Mouse (Mus musculus) liver, adult (tissue): ENCODE data around the gene Gm10134.

Experiments
- GATA4 ChIP-seq: IDR thresholded peaks from 2 replicates; pipeline ENCODE4 v1.6.1; 2014; ENCODE audit warnings: mild to moderate bottlenecking, low read length; ENCODE audit not compliant: insufficient replicate concordance

Gm10134 gene

DNA sequence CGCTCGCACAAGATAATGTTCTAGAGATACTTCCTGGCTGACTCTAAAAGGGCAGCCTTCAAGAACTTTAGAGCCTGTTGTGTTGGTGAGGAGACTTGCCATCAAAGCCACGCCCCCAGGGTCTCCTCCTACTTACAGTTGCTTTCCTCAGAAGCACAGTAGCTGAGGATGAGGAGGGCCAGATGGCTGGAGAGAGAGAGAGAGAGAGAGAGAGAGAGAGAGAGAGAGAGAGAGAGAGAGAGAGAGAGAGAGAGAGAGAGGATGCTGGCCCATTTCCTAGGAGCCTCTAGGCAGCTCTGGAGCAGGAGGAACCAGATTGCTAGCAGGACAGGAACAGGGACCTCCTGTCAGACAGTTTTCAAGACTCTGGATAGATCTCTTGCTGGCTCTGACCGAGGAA is 30.3 kb downstream of the Gm10134 start:
- TF ChIP-seq GATA4, result no peak

DNA sequence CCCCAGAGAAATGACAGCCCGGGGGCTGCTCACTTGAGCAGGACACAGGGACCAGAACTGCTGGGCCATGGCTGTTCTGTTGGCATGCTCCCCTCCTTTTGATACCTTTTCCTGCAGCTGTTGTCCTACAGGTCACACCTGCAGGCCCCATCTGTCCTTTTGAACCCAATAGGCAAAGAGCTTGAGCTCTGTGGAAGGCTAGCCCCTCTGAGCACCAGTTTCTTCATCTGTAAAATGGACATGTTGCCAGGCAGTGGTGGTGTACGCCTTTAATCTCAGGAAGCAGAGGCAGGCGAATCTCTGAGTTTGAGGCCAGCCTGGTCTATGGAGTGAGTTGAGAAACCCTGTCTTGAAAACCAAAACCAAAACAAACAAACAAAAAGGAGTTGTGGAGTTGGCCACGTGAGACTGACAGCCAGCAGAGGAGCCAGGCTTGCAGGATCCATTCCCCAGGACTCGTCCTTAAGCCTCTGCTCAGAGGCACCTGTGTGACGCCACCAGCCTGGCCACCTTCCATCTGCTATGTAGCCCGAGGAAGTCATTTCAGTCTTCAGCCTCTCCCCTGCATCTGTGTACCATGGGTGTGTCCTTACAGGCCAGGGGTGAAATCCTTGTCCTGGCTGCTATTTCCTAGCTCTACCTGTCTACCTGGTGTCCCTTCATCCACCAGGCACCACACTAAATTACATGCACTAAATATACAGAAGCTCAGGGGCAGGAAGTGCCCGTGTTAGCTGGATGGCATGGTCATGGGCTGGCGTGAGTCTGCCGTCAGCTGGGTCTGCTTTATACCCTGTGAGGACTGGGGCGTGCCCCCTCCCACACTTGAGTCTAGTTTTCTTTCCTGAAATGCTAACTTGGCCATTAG is 31.1 kb downstream of the Gm10134 start:
- no peak for TF ChIP-seq GATA4

DNA sequence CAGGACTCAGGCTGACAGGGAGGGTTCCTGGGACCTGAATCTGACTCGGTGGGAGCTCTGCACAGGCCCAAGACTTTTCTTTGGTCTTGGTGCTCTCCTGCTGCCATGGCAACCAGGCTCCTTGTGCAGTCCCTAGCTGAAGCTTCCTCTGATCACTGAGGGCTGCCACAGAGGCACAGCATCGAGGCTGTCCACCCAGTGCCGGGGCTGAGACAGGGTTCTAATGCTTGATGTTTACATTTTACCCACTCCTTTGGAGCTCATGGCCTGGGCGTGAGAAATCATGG is 31.7 kb downstream of the Gm10134 start:
- TF ChIP-seq GATA4, result no peak

- no peak for TF ChIP-seq GATA4
Observed at GRCm38 (mm10) chr2:28537995-28538816, 32.3 kb downstream of the Gm10134 start.

DNA sequence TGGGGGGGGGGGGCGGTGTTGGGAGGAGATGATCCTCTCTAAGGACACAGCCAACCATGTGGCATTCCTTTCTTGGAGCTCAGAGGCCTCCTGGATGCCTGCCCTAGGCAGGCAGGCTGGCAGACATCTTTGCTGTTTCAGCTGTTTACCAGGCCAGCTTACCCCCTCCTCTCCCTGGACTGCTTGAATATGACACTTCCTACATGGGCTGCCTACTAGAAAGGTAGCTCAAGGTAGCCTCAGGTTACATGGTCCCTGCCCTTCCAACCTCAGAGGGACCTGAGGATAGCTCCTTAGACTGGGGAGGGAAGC is 32.9 kb downstream of the Gm10134 start:
- no peak for TF ChIP-seq GATA4

DNA sequence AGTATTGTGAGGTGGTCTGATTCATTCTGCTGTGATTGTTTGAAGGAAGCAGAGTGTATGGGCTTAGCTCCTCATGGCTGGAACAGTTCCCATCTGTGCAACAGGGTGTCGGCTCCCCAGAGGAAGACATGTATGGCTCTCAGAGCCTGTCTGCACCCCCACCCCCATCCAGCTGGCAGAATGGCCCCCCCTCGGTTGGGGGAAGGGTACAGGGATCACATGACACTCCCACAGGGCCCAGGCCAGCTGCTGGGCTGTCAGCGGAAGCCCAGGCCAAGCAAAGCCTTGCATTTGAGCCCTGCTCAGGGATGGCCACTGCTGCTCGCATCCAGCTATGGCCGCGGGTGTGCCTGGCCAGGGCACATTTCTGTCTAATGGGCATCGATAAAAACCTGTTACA is 33.3 kb downstream of the Gm10134 start:
- no peak for TF ChIP-seq GATA4

- TF ChIP-seq GATA4, result no peak
Observed at GRCm38 (mm10) chr2:28539949-28540348, 34.1 kb downstream of the Gm10134 start.

DNA sequence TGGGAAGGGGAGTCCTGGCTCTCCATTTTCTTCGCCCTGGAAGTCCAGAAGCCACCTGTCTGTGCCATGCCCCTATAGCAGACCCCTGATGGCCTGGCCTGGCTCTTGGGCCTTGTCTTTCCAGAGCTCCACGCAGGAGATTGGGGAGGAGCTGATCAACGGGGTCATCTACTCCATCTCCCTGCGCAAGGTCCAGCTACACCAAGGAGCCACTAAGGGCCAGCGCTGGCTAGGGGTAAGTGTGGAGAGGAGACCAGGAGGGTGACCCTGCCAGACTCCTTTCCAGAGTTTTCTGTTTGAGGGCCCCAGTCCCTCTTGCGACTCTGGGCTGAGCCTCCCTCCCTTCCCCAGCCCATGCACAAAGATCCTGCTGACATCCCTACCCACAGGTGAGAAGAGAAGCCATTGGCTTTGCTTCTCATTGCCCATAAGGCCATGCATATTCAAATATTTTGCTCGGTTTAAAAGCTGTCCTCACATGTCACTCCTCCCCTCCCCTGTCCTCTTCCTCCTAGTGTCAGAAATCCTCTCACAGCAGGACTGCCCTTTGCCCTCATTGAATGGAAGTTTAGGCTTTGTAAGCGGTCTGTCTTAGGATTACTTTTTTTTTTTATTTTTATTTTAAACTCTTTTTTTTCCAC is 34.8 kb downstream of the Gm10134 start:
- TF ChIP-seq GATA4, result no peak

DNA sequence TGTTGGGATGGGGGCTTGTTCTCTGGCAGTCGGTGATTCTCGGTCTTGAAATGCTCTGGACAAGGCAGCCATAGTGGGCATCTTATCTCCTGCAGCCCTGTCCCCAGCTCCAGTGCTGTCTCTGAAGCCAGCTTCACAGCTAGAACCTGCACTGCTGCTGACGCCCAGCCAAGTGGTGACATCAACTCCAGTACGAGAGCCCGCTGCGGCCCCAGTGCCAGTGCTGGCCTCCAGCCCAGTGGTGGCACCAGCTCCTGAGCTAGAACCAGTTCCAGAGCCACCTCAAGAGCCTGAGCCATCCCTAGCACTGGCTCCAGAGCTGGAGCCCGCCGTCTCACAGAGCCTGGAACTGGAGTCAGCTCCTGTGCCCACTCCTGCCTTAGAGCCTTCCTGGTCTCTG is 38.0 kb downstream of the Gm10134 start:
- no peak for TF ChIP-seq GATA4

- no peak for TF ChIP-seq GATA4
Observed at GRCm38 (mm10) chr2:28545976-28546375, 40.1 kb downstream of the Gm10134 start.

DNA sequence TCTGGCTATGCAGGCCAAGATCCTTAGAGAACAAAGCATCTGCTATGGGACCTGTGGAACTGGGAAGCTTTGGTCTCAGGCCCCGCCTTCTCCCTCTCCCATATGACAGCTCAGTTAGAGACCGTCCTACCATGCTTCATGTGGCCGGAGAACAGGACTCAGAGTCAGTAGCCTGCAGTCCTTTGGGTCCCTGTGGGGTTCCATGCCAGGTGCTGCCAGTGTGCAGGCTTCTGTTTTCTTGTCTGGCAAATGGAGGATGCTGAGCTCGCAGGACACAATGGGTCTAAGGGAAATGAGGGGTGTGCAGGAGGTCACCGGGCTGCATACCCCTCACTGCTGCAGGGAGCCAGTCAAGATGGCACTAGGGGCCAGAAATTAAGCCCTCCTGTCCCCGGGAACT is 40.7 kb downstream of the Gm10134 start:
- no peak for TF ChIP-seq GATA4

- TF ChIP-seq GATA4, result no peak
Observed at GRCm38 (mm10) chr2:28547237-28548172, 41.6 kb downstream of the Gm10134 start.

- TF ChIP-seq GATA4, result no peak
Observed at GRCm38 (mm10) chr2:28549157-28549556, 43.3 kb downstream of the Gm10134 start.

GRCm38 (mm10) chr2:28552301-28552700 is 46.4 kb downstream of the Gm10134 start:
- TF ChIP-seq GATA4, result no peak
